Mouse (Mus musculus) spleen, adult 18-20 months (tissue): Measurements from ENCODE around the gene Gm5269.

Experiments
- DNase-seq, 2 experiments: peaks; one replicate each; pipeline ENCODE4 v3.0.0; 2022; ENCODE audit warnings: mixed read lengths in 2 of 2

The Gm5269 gene

GRCm38 (mm10) chr1:45890173-45890572 lies at the start of gene Gm5269:
Gm5269 (minus strand) TSS chr1:45890273.
- no peak for DNase-seq

- DNase-seq: no peak
These were observed 41.1 kb upstream of the Gm5269 start for GRCm38 (mm10) chr1:45931127-45931526.

GRCm38 (mm10) chr1:45926911-45927310 lies 36.8 kb upstream of the Gm5269 start:
- DNase-seq: no peak

- no peak for DNase-seq
These were observed 36.3 kb upstream of the Gm5269 start, which contains the start of gene Slc40a1 for GRCm38 (mm10) chr1:45926393-45926763. Slc40a1 (minus strand) TSS chr1:45926523.

- peak; percentile 25 to 29 for DNase-seq
These were observed 35.7 kb upstream of the Gm5269 start for GRCm38 (mm10) chr1:45925500-45926392.

GRCm38 (mm10) chr1:45925131-45925499 lies 35.0 kb upstream of the Gm5269 start:
- DNase-seq: no peak

- no peak for DNase-seq
These were observed 34.4 kb upstream of the Gm5269 start for GRCm38 (mm10) chr1:45924516-45924915.

- no peak for DNase-seq
These were observed 33.2 kb upstream of the Gm5269 start for GRCm38 (mm10) chr1:45923306-45923705.

- DNase-seq: no peak
These were observed 30.6 kb upstream of the Gm5269 start for GRCm38 (mm10) chr1:45920703-45921102.

- no peak for DNase-seq
These were observed 29.7 kb upstream of the Gm5269 start for GRCm38 (mm10) chr1:45919752-45920151.

- no peak for DNase-seq
These were observed 27.2 kb upstream of the Gm5269 start for GRCm38 (mm10) chr1:45917136-45917803.

GRCm38 (mm10) chr1:45916174-45916573 lies 26.1 kb upstream of the Gm5269 start:
- DNase-seq: no peak

GRCm38 (mm10) chr1:45914236-45914635 lies 24.2 kb upstream of the Gm5269 start:
- DNase-seq: no peak

GRCm38 (mm10) chr1:45905107-45905821 lies 15.2 kb upstream of the Gm5269 start:
- peak in 1 of 2 experiments; percentile 9 for DNase-seq

- DNase-seq: no peak
These were observed 14.1 kb upstream of the Gm5269 start for GRCm38 (mm10) chr1:45904161-45904560.

- DNase-seq: no peak
These were observed 8.0 kb upstream of the Gm5269 start for GRCm38 (mm10) chr1:45898044-45898443.

GRCm38 (mm10) chr1:45894168-45894912 lies 4.3 kb upstream of the Gm5269 start:
- DNase-seq: no peak

- DNase-seq: no peak
These were observed 1.9 kb upstream of the Gm5269 start for GRCm38 (mm10) chr1:45891986-45892385.

- no peak for DNase-seq
These were observed 3.3 kb downstream of the Gm5269 start for GRCm38 (mm10) chr1:45886800-45887199.

GRCm38 (mm10) chr1:45883378-45883777 lies 6.7 kb downstream of the Gm5269 start:
- no peak for DNase-seq

- DNase-seq: no peak
These were observed 8.0 kb downstream of the Gm5269 start for GRCm38 (mm10) chr1:45882076-45882475.

- no peak for DNase-seq
These were observed 8.7 kb downstream of the Gm5269 start for GRCm38 (mm10) chr1:45881228-45881832.
